Mouse (Mus musculus) embryonic facial prominence, embryonic 11.5 days (tissue): ENCODE measurements at regions not wholly inside any gene's neighbourhood (a gene's known extent, or its start where the extent isn't known, plus 50 kb on each side); places are given as distances from the start of the nearest gene placed in this dataset.

Experiments used
- ATAC-seq: fragments of 200-750 bp; cut with Nextera tagmentation; replicated peaks from 2 replicates; pipeline ENCODE4 v1.8.0; 2017; ENCODE audit warnings: low read depth; ENCODE audit not compliant: insufficient number of reproducible peaks, low FRiP score, low TSS enrichment
- DNase-seq: peaks from one replicate; pipeline ENCODE4 v3.0.0-alpha.2; 2015; ENCODE audit warnings: low spot score
- H3K27ac ChIP-seq: fragments of 300-500 bp; sonication (generic); replicated peaks from 2 replicates; pipeline ENCODE4 v1.5.1; 2014; ENCODE audit warnings: mild to moderate bottlenecking, low read depth, low read length, control low read depth
- H3K27me3 ChIP-seq: fragments of 300-500 bp; sonication (generic); 2 replicates; pipeline ENCODE4 v1.6.1; 2014; ENCODE audit warnings: mild to moderate bottlenecking, low read length, moderate library complexity, mixed read lengths; ENCODE audit not compliant: control insufficient read depth, insufficient read depth
- H3K36me3 ChIP-seq: fragments of 300-500 bp; sonication (generic); replicated peaks from 2 replicates; pipeline ENCODE4 v1.6.1; 2014; ENCODE audit warnings: low read depth, mild to moderate bottlenecking, low read length, moderate library complexity, mixed read lengths; ENCODE audit not compliant: control insufficient read depth, insufficient read depth
- H3K4me1 ChIP-seq: fragments of 300-500 bp; sonication (generic); 2 replicates; pipeline ENCODE4 v1.6.1; 2014; ENCODE audit warnings: low read length, mixed read lengths; ENCODE audit not compliant: control insufficient read depth, insufficient read depth
- H3K4me2 ChIP-seq: fragments of 300-500 bp; sonication (generic); 2 replicates; pipeline ENCODE4 v1.6.1; 2014; ENCODE audit warnings: low read depth, mild to moderate bottlenecking, control low read depth, low read length, moderate library complexity
- H3K4me3 ChIP-seq: fragments of 300-500 bp; sonication (generic); 2 replicates; pipeline ENCODE4 v1.5.1; 2014; ENCODE audit warnings: low read depth, low read length, control low read depth
- H3K9ac ChIP-seq: fragments of 300-500 bp; sonication (generic); replicated peaks from 2 replicates; pipeline ENCODE4 v1.6.1; 2014; ENCODE audit warnings: mild to moderate bottlenecking, control low read depth, low read length
- H3K9me3 ChIP-seq: fragments of 300-500 bp; sonication (generic); replicated peaks from 2 replicates; pipeline ENCODE4 v1.6.1; 2016; ENCODE audit warnings: mild to moderate bottlenecking, low read length, inconsistent platforms, mixed read lengths; ENCODE audit not compliant: control insufficient read depth
- WGBS: fragments of 180-500 bp; shearing (Covaris S2); extraction: QIAGEN DNeasy Blood & Tissue Kit; methylation state at CpG from one replicate; pipeline ENCODE4 v1.1.7; 2014; 5-methylcytosine and 5-hydroxymethylcytosine counted together

DNA sequence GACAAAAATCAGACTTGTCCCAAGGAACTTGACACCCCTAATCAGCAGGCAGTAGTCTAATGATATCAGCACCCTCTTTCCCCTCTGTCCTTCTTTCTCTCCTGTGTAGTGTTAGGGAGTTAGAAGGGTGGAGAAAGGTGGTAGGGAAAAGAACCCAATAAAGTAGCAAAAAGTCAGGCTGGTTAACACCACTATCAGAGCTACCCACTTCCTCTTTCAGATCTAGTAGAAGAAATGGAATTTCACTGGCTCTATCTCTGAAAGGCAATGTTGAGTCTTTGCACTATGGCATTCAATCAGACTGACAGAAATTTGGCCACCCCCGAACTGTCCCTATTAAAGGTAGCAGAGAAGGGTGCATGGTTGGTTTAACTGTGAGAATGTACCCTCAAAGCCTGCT lies 65.9 kb upstream of the Mpp6 start:
- H3K4me3 ChIP-seq, result no peak overlapping the region
- no peaks in the 10 kb centered on the region for H3K36me3 ChIP-seq
- H3K27ac ChIP-seq, result no peak overlapping the region
- H3K4me2 ChIP-seq, result no peak overlapping the region
- no peaks in the 10 kb centered on the region for H3K9me3 ChIP-seq
- ATAC-seq (no peak), DNase-seq (no peak)
- no peaks in the 10 kb centered on the region for H3K4me1 ChIP-seq
- WGBS, result 81% methylated on average over 1 of the region's 1 CpGs
- H3K27me3 ChIP-seq, result no peaks in the 10 kb centered on the region
- H3K9ac ChIP-seq, result no peak overlapping the region

DNA sequence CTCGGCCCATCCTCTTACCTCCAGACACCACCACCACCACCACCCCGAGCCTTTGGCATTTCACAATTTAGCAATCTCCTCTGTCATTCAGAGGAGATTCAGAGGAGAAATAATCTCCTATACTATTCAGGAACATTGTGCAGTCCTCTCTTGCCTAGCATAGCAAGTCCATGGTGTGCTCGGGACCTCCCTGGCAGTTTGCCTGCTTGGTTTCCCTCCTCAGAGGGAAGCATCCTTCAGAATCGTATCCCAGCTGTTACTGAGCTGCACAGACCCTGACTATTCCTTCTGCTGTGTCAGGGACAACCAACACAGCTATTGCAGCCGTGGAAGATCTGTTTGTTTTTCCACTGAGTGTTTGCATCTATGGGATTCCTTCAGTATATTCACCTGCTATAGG lies 63.3 kb upstream of the Mpp6 start:
- DNase-seq, result no peak
- Histone ChIP-seq H3K27ac (no peak overlapping the region), H3K27me3 (no peaks in the 10 kb centered on the region), H3K9me3 (no peaks in the 10 kb centered on the region), H3K9ac (no peak overlapping the region), H3K4me1 (no peaks in the 10 kb centered on the region), H3K4me3 (no peak overlapping the region), H3K4me2 (no peak overlapping the region), H3K36me3 (no peaks in the 10 kb centered on the region)
- WGBS, result 74% methylated on average over 5 of the region's 5 CpGs
- ATAC-seq, result no peak

DNA sequence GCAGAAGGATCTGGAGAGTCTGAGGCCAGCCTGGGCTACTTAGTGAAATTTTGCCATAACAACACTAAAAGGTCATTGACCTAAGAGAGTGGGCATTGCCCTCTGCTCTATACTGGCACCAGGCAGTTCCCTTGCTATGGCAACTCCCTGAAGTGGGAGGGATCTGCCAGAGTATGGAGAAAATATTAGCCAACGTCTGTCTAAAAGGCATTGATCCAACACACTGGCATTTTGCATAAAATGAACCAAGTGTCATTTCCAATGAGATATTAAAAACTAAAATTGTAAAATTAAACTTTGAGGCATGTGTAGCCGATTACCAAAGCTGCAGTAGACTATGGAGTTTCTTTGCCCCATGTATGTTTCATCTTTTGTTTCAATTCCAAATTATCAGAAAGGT lies 57.6 kb upstream of the Mpp6 start:
- no peak overlapping the region for H3K9ac ChIP-seq
- no peak overlapping the region for H3K27ac ChIP-seq
- H3K36me3 ChIP-seq, result no peaks in the 10 kb centered on the region
- no peaks in the 10 kb centered on the region for H3K9me3 ChIP-seq
- no peak for DNase-seq
- H3K4me3 ChIP-seq, result no peak overlapping the region
- ATAC-seq, result no peak
- H3K4me1 ChIP-seq, result no peaks in the 10 kb centered on the region
- no peak overlapping the region for H3K4me2 ChIP-seq
- WGBS, result 81% methylated on average over 2 of the region's 2 CpGs
- H3K27me3 ChIP-seq, result no peaks in the 10 kb centered on the region

DNA sequence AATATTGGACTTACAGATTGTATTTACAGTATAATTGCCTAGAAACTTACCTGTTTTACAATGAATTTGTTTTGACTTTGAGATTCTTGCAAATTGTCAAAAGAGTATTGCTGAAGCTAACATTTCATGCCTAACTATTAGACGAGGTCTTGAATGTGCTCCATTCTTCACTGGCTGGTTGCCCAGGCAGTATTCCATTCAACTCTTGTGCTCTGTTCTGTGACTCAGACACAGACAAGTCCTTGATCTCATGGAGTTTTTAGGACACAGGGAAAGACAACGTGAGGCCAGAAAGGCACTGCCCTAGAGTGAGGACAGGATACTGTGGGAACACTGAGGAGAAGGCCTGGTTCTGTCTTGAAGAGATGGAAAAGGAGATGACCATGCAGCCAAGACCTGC lies 57.0 kb upstream of the Mpp6 start:
- Histone ChIP-seq H3K36me3 (no peaks in the 10 kb centered on the region), H3K4me2 (no peak overlapping the region), H3K27ac (no peak overlapping the region), H3K4me3 (no peak overlapping the region), H3K27me3 (no peaks in the 10 kb centered on the region), H3K9me3 (no peaks in the 10 kb centered on the region), H3K4me1 (no peaks in the 10 kb centered on the region), H3K9ac (no peak overlapping the region)
- 79% methylated on average over 2 of the region's 2 CpGs for WGBS
- ATAC-seq (no peak), DNase-seq (no peak)

DNA sequence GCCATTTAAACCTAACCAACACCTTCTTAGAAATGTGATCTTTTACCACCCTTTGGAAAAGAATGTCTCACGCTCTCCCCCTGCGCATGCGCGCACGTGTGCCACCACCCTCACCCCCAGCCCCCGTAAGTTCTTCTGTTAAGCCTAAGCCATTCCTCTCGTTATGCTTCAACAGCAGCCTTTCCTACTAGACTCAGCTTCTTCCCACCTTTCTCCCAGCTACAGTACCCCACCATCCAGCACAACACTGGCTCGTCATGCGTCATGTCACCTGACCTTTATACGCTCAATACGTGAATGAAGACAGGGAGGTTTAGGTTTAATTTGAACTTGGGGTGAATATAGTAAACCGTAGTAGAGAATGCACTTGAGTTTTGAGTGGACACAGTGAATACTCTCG lies 55.8 kb upstream of the Mpp6 start:
- Histone ChIP-seq H3K36me3 (no peaks in the 10 kb centered on the region), H3K4me2 (no peak overlapping the region), H3K9ac (no peak overlapping the region), H3K27ac (no peak overlapping the region), H3K4me3 (no peak overlapping the region), H3K27me3 (no peaks in the 10 kb centered on the region), H3K4me1 (no peaks in the 10 kb centered on the region), H3K9me3 (no peaks in the 10 kb centered on the region)
- no peak for DNase-seq
- ATAC-seq, result no peak
- WGBS, result 76% methylated on average over 13 of the region's 13 CpGs

DNA sequence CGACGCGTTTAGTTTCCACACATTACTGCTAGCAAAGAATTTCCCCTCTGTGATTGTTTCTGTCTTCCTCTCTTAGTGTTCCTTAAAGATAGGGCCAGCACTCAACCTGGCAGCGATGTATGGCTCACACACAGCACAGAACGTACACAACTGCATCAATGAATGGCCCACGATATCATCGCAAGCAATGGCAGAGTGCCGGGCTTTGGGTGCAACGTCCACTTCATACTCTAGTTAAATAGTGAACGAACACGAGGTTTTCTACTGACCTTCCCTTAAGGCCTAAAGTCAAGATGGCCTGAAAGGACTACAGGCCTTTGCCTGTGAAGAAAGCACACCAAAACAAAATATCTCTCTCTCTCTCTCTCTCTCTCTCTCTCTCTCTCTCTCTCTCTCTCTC lies 51.4 kb upstream of the Mpp6 start:
- ATAC-seq, result no peak
- 91% methylated on average over 11 of the region's 11 CpGs for WGBS

DNA sequence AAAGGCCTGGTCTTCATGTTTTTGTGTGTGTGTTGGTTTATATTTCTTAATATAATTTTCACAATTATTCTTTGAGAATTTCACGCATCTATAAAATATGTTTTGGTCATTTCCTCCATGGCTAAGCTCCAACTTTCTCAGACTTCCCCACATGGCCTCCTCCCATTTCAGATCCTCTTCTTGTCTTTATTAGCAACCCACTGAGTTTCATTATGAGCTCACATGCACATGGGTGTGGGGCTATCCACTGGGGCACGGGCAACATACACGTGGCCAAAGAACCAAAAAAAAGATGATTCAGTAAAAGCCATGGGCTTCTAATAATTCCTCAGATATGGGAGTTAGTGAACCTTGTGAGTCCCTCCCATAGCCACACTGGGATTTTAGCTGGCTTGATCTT lies 50.1 kb upstream of the Mpp6 start:
- H3K27me3 ChIP-seq, result no peaks in the 10 kb centered on the region
- ATAC-seq (no peak), DNase-seq (no peak)
- H3K36me3 ChIP-seq, result no peaks in the 10 kb centered on the region
- WGBS, result 84% methylated on average over 3 of the region's 3 CpGs
- no peaks in the 10 kb centered on the region for H3K9me3 ChIP-seq
- no peak overlapping the region for H3K9ac ChIP-seq
- no peak overlapping the region for H3K4me2 ChIP-seq
- no peak overlapping the region for H3K27ac ChIP-seq
- no peak overlapping the region for H3K4me3 ChIP-seq
- H3K4me1 ChIP-seq, result no peaks in the 10 kb centered on the region

More for the DNA sequence above, 51.4 kb upstream of the Mpp6 start:
- no peak overlapping the region for H3K4me3 ChIP-seq
- no peak overlapping the region for H3K4me2 ChIP-seq
- H3K9ac ChIP-seq, result no peak overlapping the region
- no peak overlapping the region for H3K27ac ChIP-seq
- H3K27me3 ChIP-seq, result no peaks in the 10 kb centered on the region
- DNase-seq, result no peak
- no peaks in the 10 kb centered on the region for H3K4me1 ChIP-seq
- no peaks in the 10 kb centered on the region for H3K36me3 ChIP-seq
- H3K9me3 ChIP-seq, result no peaks in the 10 kb centered on the region
